Mouse (Mus musculus): ENCODE measurements around the gene Spi1. TPM values are rescaled to one million over a fixed set of nuclear protein-coding genes. Genes with fewer than 3 reads are reported as not detected.
A peak's percentile ranks its signal among the peaks of the same experiment; 100 is the strongest.

Spi1 gene
- polyA plus RNA-seq, 1 experiment, result 17.4 TPM

DNA sequence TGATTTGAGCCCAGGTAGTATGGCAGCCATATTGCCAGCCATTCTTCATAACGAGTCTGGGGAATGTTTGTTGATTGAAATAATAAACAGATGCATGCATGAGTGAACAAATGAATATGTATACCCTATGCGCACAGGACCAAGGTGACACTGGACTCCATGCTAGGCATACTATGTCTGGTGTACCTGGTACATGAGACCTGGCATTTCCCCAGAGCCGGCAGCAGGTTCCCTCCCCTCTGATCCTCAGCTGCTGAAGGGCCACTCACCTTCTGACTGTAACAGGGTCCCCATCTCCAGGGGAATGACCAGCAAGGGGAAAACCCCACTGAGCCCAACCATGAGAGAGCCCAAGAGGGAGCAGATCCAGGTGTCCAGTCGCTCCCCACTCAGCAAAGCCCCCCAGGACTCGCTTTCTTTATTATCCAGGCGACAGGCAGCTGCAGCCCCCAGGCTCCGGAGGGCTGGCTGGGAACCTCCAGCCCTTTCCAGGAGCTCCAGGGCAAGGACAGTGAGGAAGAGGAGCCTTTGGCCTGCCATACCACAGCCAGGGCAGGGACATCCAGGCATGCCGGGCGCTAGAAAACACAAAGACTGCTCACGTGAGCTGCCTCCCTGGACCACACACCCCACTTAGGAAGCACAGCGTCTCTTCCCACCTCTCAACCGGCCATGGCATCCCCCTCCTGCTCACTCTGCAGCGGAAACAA, 13.9 kb upstream of the Spi1 start:
- peak overlapping the region; percentile 1 for H3K27ac ChIP-seq (ENCODE audit: insufficient read depth, low read depth, low read length)
- peak overlapping the region; percentile 84 for H3K4me3 ChIP-seq (ENCODE audit: insufficient read depth, low read depth, low read length)
- TF ChIP-seq POLR2A (IDR thresholded peaks at IDR 0.05; ENCODE audit: low read depth, low read length) (no peak), CTCF (conservative IDR thresholded peaks at IDR 0.05; ENCODE audit: insufficient read depth, insufficient read length, low read depth, low read length) (no peak)
- no peaks in the 10 kb centered on the region for H3K27me3 ChIP-seq (replicated peaks; ENCODE audit: control insufficient read depth, insufficient read depth, low read length)
- WGBS, result 55% methylated on average over 13 of the region's 13 CpGs
- no peaks in the 10 kb centered on the region for H3K36me3 ChIP-seq (ENCODE audit: control insufficient read depth, insufficient read depth, low read length)
- peaks cover 7% of the 10 kb centered on the region; the same call in 1 of the 2 replicates for H3K4me1 ChIP-seq (ENCODE audit: control insufficient read depth, insufficient read depth, low read length)
- DNase-seq, result peak; percentile 42

DNA sequence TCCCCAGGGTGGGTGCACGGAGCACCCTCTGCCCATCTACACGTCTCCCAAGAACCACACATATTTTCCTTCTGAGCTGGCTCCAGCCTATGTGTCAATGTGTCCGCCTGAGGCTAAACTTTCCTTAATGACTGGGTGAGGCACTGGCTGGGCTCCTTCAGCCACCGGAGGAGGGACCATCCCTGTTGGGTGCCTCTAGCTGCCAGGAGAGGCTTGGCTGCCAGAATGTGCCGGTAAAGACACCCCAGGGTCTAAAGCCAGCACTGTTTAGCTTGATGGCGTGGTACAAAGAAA, 13.4 kb upstream of the Spi1 start:
- no peak for TF ChIP-seq CTCF (conservative IDR thresholded peaks at IDR 0.05; ENCODE audit: insufficient read depth, insufficient read length, low read depth, low read length)
- TF ChIP-seq POLR2A (IDR thresholded peaks at IDR 0.05; ENCODE audit: low read depth, low read length), result no peak
- Histone ChIP-seq H3K4me1 (ENCODE audit: control insufficient read depth, insufficient read depth, low read length) (peaks cover 7% of the 10 kb centered on the region; the same call in 1 of the 2 replicates), H3K36me3 (ENCODE audit: control insufficient read depth, insufficient read depth, low read length) (no peaks in the 10 kb centered on the region), H3K27me3 (replicated peaks; ENCODE audit: control insufficient read depth, insufficient read depth, low read length) (no peaks in the 10 kb centered on the region), H3K4me3 (ENCODE audit: insufficient read depth, low read depth, low read length) (peak overlapping the region; percentile 84), H3K27ac (ENCODE audit: insufficient read depth, low read depth, low read length) (peak overlapping the region; percentile 1)
- DNase-seq, result no peak
- WGBS, result 49% methylated on average over 6 of the region's 6 CpGs

DNA sequence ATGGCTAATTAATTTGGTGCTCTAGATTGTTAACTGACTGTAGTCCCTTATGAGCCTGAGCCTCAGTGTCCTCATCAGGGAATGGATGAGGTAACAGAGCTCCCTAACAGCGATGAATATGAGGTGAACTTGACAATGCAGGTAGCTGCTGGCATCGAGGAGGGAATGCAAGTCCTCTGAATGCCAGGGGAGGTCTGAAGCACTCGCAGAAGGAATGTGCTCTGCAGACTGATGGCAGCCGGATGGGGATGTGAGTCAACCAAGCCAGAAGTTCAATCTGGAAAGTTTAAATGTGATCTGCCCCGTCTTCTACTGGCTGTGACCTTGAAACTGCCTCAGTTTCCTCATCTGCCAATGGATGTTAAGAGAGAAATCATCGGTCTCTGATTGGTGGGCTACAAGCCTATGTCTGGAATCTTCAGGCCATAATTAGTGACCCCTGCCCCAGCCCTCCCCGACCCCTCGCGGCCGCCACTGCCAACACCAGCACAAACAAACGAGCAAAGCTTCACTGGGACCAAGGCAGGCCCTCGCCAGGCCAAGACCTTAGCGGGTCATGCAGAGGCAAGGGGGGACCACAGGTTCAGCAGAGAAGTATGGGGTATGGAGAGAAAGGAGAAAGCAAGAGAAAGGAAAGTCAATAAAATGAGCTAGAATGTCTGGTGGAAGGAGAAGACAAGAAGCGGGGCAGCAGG, 12.7 kb upstream of the Spi1 start:
- peak; percentile 43 for DNase-seq
- TF ChIP-seq POLR2A (IDR thresholded peaks at IDR 0.05; ENCODE audit: low read depth, low read length) (no peak), CTCF (conservative IDR thresholded peaks at IDR 0.05; ENCODE audit: insufficient read depth, insufficient read length, low read depth, low read length) (no peak)
- 3% methylated on average over 14 of the region's 14 CpGs for WGBS
- H3K4me1 ChIP-seq (ENCODE audit: control insufficient read depth, insufficient read depth, low read length), result peaks cover 7% of the 10 kb centered on the region; the same call in 1 of the 2 replicates
- H3K4me3 ChIP-seq (ENCODE audit: insufficient read depth, low read depth, low read length), result peak overlapping the region; percentile 84
- H3K27me3 ChIP-seq (replicated peaks; ENCODE audit: control insufficient read depth, insufficient read depth, low read length), result no peaks in the 10 kb centered on the region
- H3K27ac ChIP-seq (ENCODE audit: insufficient read depth, low read depth, low read length), result peak overlapping the region; percentile 67
- H3K36me3 ChIP-seq (ENCODE audit: control insufficient read depth, insufficient read depth, low read length), result no peaks in the 10 kb centered on the region

DNA sequence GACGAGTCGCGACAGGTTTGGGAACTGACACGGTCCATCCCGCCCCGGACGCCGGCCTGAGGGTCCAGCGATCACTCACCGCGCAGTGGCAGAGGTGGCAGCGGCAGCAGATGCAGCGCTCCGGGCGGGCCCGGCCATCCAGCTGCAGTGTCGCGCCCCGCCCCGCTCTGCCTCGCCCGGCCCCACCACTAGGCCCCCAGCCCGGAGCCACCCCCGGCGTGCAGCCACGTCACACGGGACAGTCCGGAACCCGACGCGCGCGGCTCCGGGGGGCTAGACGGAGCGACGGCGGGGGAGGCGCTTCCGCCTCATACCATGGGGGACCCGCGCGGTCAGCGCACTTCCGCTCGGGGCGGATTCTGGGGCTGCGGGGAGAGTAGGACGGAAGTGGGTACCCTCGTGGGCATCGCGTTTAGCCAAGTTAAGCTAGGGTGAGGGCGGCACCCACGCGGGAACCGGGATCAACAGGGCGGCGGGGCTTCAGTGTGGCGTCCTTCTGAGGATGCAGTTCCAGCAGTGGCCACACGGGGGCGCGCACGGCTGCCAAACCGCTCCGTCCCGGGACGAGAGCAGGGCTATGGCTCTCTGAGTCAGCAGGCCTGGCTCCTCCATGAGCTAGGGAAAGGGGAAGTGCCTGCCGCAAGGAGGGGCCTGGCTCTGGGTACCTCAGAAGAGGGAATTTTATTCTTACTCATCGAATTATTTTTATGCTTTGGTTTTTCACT, 12.0 kb upstream of the Spi1 start, which contains the start of gene Slc39a13:
TSS of gene Slc39a13 (minus strand) at position 342 of the 725 bp plus-strand sequence.
- Histone ChIP-seq H3K4me1 (ENCODE audit: control insufficient read depth, insufficient read depth, low read length) (peaks cover 7% of the 10 kb centered on the region; the same call in 1 of the 2 replicates), H3K27me3 (replicated peaks; ENCODE audit: control insufficient read depth, insufficient read depth, low read length) (no peaks in the 10 kb centered on the region), H3K27ac (ENCODE audit: insufficient read depth, low read depth, low read length) (peak within 1 kb of the TSS; percentile 83), H3K36me3 (ENCODE audit: control insufficient read depth, insufficient read depth, low read length) (no peaks in the 10 kb centered on the region), H3K4me3 (ENCODE audit: insufficient read depth, low read depth, low read length) (peak within 1 kb of the TSS; percentile 84)
- peak; percentile 97 for DNase-seq
- TF ChIP-seq CTCF (conservative IDR thresholded peaks at IDR 0.05; ENCODE audit: insufficient read depth, insufficient read length, low read depth, low read length), result peak; percentile 94
- TF ChIP-seq POLR2A (IDR thresholded peaks at IDR 0.05; ENCODE audit: low read depth, low read length), result peak; percentile 15
- under 1% methylated on average over 69 of the region's 69 CpGs for WGBS

DNA sequence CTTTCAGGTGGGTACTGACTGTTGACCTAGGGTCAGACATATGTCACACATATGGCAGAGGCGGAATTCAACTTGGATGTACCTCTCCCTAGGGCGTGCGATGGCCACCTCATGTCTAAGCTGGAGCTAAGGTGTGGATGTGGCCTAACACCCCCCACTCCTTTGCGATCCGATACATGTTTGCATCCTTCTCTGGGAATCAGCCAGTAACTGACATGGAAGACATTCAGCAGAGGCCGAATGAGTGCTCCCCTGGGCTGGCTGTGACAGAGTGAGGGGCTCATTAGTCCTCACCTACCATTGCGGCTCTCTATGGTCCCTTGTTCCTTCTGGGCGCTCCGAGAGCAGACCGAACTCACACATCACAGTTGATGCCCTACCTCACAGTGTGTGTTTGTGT, 11.1 kb upstream of the Spi1 start:
- H3K4me1 ChIP-seq (ENCODE audit: control insufficient read depth, insufficient read depth, low read length), result peaks cover 7% of the 10 kb centered on the region; the same call in 1 of the 2 replicates
- no peaks in the 10 kb centered on the region for H3K27me3 ChIP-seq (replicated peaks; ENCODE audit: control insufficient read depth, insufficient read depth, low read length)
- no peak for DNase-seq
- no peak overlapping the region for H3K4me3 ChIP-seq (ENCODE audit: insufficient read depth, low read depth, low read length)
- peak overlapping the region; percentile 83 for H3K27ac ChIP-seq (ENCODE audit: insufficient read depth, low read depth, low read length)
- 89% methylated on average over 10 of the region's 10 CpGs for WGBS
- H3K36me3 ChIP-seq (ENCODE audit: control insufficient read depth, insufficient read depth, low read length), result no peaks in the 10 kb centered on the region
- TF ChIP-seq CTCF (conservative IDR thresholded peaks at IDR 0.05; ENCODE audit: insufficient read depth, insufficient read length, low read depth, low read length), result no peak
- no peak for TF ChIP-seq POLR2A (IDR thresholded peaks at IDR 0.05; ENCODE audit: low read depth, low read length)

DNA sequence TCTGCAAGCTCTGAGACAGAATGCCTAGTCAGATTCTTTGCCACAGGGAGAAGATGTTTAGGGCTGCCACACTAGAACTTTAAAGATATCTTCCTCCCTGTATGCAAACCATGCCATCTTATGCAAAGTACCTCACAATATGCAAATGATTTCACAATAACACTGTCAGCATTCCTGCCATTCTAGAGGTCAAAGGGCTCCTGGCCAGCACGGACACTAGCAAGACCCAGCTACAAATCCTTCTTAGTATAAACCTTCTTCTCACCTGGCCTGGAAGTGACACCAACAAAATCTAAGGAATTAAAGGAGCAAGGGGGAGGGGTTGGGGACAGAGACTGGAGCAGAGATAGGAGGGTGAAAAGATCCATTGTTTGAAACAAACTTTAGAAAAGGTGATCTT, 10.1 kb upstream of the Spi1 start:
- peaks cover 7% of the 10 kb centered on the region; the same call in 1 of the 2 replicates for H3K4me1 ChIP-seq (ENCODE audit: control insufficient read depth, insufficient read depth, low read length)
- H3K4me3 ChIP-seq (ENCODE audit: insufficient read depth, low read depth, low read length), result no peak overlapping the region
- H3K36me3 ChIP-seq (ENCODE audit: control insufficient read depth, insufficient read depth, low read length), result no peaks in the 10 kb centered on the region
- peak; percentile 66 for DNase-seq
- no peak overlapping the region for H3K27ac ChIP-seq (ENCODE audit: insufficient read depth, low read depth, low read length)
- no peaks in the 10 kb centered on the region for H3K27me3 ChIP-seq (replicated peaks; ENCODE audit: control insufficient read depth, insufficient read depth, low read length)
- TF ChIP-seq CTCF (conservative IDR thresholded peaks at IDR 0.05; ENCODE audit: insufficient read depth, insufficient read length, low read depth, low read length) (no peak), POLR2A (IDR thresholded peaks at IDR 0.05; ENCODE audit: low read depth, low read length) (no peak)
- 19% methylated on average over 1 of the region's 1 CpGs for WGBS

DNA sequence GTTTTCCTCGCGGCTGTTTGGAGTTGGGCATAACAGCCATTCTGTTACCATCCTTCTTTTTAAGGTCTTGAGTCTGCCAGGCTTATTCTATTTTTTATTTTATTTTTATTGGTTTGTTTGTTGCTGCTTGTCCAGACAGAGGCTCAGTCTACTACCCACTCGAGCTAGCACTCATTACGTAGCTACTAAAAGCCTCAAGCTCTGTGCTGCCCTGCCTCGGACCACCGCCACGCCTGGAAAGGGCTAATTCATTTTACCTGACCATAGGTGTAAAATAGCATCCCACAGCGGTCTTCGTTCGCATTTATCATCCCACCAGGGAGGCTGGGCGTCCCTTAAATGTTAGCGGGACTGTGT, 4.3 kb upstream of the Spi1 start:
- H3K27me3 ChIP-seq (replicated peaks; ENCODE audit: control insufficient read depth, insufficient read depth, low read length), result no peaks in the 10 kb centered on the region
- no peak for TF ChIP-seq POLR2A (IDR thresholded peaks at IDR 0.05; ENCODE audit: low read depth, low read length)
- no peak for TF ChIP-seq CTCF (conservative IDR thresholded peaks at IDR 0.05; ENCODE audit: insufficient read depth, insufficient read length, low read depth, low read length)
- 30% methylated on average over 12 of the region's 12 CpGs for WGBS
- no peaks in the 10 kb centered on the region; the same call in 1 of the 2 replicates for H3K4me1 ChIP-seq (ENCODE audit: control insufficient read depth, insufficient read depth, low read length)
- H3K27ac ChIP-seq (ENCODE audit: insufficient read depth, low read depth, low read length), result no peak overlapping the region
- no peaks in the 10 kb centered on the region for H3K36me3 ChIP-seq (ENCODE audit: control insufficient read depth, insufficient read depth, low read length)
- no peak for DNase-seq
- H3K4me3 ChIP-seq (ENCODE audit: insufficient read depth, low read depth, low read length), result peak overlapping the region; percentile 54
